ENCODE assay signal across 16 mouse cellular contexts in the genomic region with DNA sequence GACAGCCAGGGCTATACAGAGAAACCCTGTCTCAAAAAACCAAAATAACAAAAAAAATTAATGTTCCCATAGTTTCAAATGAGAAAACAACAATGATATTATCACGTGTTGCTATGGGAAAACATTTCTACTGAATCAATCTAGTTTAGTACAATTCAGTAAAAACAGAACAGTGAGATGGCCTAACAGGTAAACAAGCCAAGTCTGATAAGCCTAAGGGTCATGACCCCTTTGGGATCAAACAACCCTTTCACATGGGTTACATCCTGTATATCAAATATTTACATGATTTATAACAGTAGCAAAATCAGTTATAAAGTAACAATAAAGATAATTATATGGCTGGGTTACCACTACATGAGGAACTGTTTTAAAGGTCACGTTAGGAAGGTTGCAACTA.
"Had no signal": no experiment of that assay in that cellular context is flagged by ENCODE, and none has a peak within 500 bp of the region (broad histone marks: within the 10 kb centered on the region; RNA-seq: fewer than 3 reads in every experiment).

No protein-coding gene starts in this region.

- H3K27ac ChIP-seq: neural tube, embryonic 13.5 days; neural tube, embryonic 15.5 days; stomach, embryonic 15.5 days; stomach, postnatal 0 days had no signal

- H3K9ac ChIP-seq: neural tube, embryonic 13.5 days; neural tube, embryonic 15.5 days; stomach, embryonic 15.5 days had no signal

- H3K4me2 ChIP-seq: neural tube, embryonic 13.5 days; neural tube, embryonic 15.5 days; stomach, embryonic 15.5 days had no signal

- H3K36me3 ChIP-seq: neural tube, embryonic 13.5 days; neural tube, embryonic 15.5 days; stomach, embryonic 15.5 days had no signal

- H3K9me3 ChIP-seq: neural tube, embryonic 13.5 days; neural tube, embryonic 15.5 days; stomach, embryonic 15.5 days had no signal

- H3K4me1 ChIP-seq: neural tube, embryonic 13.5 days; neural tube, embryonic 15.5 days; stomach, embryonic 15.5 days had no signal

- H3K4me3 ChIP-seq: neural tube, embryonic 13.5 days; neural tube, embryonic 15.5 days; stomach, embryonic 15.5 days had no signal

- DNase-seq: retina, postnatal 1 day; right cerebral cortex, adult 18-20 months; right cerebral cortex, postnatal 14 days; right cerebral cortex, postnatal 25 days; right cerebral cortex, postnatal 4 days; spleen, adult 18-20 months; thymus, adult 18-20 months; thymus, adult 2 months; thymus, postnatal 14 days; thymus, postnatal 25 days; thymus, postnatal 36 days; thymus, postnatal 4 days had no signal

- H3K27me3 ChIP-seq: neural tube, embryonic 13.5 days; neural tube, embryonic 15.5 days; stomach, embryonic 15.5 days had no signal
